Mouse (Mus musculus) gastrocnemius, adult 8-10 months (tissue): ENCODE results near the gene Crisp2. TPM values are rescaled to one million over a fixed set of nuclear protein-coding genes. Genes with fewer than 3 reads are reported as not detected.
"Not testable (repeated sequence)": the region's sequence is repeated elsewhere in the genome, so short reads cannot be mapped to it uniquely, and the experiment has no call there.

Experiments used
- DNase-seq, 2 experiments: peaks; one replicate each; pipeline ENCODE4 v3.0.0; 2022; ENCODE audit warnings: low spot score in 2 of 2
- total RNA-seq, 4 experiments: library from RNA; stranded (reverse); gene quantifications; 2 replicates each; pipeline ENCODE4 v1.2.4; 2022

The Crisp2 gene
- total RNA-seq, result not detected

DNA sequence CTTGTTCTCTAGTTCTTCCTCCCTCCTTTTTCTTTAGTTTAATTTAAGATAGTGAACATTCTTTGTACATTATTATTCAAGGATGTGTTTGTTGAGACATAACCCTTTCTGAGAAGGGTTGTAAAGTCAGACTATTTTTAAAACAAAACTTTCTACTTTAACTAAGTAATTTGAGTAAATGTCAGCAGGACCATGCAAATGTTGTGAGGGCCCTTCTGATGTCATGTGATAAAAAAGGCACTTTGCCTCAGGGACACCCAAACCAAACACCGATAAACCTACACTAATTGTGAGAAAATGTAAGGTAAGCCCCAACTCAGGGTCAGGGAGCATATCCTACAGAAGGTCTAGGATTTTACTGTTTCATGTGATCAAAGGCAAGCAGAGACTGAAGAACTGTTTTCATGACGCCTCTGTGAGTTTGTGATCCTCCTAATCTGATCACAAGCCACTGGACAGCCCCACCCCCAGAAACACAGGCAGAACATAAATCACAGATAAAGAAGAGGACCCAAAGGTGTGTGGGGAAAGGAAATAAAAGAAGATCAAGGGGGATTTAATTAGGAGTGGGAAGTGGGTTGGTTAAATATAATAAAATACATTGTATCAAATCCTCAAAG, at the start of gene Crisp2:
Crisp2 (minus strand) TSS at position 51 of the 620 bp plus-strand sequence.
- no peak for DNase-seq

- no peak for DNase-seq
Observed at GRCm38 (mm10) chr17:40855065-40855464, 48.3 kb upstream of the Crisp2 start.

DNA sequence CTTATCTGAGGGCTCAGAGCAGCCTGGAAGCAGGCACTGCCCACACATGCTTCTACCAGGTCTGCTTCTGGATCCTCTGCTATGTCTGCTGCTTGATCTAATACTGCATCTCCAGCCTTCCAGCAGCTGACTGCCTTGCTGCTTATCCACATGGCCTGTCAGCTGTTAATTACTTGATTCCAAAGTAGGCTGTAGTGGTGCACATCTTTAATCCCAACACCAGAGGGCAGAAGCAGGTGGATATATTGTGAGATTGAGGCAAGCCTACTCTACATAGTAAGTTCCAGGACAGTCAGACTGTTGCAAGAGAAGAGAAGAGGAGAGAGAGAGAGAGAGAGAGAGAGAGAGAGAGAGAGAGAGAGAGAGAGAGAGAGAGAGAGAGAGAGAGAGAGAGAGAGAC, 30.5 kb upstream of the Crisp2 start:
- DNase-seq, result no peak

DNA sequence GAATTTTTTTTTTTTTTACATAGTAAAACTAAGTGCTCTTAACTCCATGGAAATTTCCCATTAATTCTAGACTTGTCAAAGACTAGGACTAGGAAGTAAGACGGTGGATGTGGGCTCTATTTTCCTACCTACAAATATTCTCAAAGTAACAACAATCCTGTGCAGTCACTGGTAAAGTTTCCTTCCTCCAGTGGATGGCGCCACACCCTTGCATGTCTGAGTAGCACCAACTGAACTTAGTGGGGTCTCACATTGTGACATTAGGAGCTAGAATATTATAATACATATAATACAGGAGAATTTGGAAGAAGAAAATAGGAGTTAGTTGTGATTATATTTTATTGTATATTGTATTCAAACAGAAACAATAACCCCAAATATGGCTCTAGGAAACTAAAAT, 25.1 kb upstream of the Crisp2 start:
- no peak for DNase-seq

DNA sequence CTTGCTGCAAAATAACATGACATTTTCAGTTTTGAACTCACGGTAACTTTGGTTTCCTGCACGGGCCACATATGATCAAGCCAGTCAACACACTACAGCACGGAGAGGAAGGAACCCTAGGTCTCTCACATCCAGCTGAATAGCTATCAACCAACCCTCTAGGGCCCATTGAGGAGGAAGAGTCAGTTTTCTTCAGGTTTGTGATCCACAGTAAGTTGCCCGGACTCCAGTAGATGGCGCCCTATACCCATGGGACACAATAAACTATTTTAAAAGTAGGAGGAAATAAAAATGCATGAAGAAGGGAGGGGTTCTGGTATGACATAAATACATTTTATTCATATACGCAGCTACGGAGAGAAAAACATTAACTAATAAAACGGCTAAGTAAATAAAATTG, 17.7 kb upstream of the Crisp2 start:
- no peak for DNase-seq

- DNase-seq, result no peak
Observed at GRCm38 (mm10) chr17:40823817-40824216, 17.0 kb upstream of the Crisp2 start.

DNA sequence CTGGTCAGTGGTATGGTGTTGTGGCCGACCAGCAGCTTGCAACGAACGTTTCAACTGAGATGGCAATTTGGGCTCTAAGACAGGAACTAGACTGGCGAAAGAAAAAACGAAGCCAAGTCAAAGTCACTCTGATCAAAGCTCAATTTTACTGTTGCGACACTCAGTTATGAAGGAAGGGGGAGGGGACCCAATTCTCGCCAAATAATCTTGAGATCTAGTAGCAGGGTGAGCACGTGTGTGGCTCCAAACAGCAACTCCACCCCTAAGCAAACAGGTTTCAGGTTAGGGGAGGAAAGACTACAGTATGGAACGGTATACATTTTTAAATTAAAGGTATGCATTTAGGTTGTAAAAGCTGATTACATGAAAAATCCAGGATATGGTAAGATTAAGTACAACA, 14.7 kb upstream of the Crisp2 start:
- DNase-seq, result no peak

DNA sequence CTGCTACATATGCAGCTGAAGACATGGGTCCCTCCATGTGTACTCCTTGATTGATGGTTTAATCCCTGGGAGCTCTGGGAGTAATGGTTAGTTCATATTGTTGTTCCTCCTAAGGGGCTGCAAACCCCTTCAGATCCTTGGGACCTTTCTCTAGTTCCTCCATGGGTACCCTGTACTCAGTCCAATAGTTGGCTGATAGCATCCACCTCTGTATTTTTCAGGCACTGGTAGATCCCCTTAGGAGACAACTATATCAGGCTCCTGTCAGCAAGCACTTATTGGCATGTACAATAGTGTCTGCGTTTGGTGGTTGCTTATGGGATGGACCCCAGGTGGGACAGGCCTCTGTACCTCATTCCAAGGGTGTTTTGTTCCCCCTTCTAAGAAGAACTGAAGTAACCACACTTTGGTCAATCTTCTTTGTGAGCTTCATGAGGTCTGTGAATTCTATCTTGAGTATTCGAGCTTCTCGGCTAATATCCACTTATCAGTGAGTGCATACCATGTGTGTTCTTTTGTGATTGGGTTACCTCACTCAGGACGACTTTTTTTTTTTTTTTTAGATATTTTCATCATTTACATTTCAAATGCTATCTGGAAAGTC, 10.6 kb upstream of the Crisp2 start:
- no peak for DNase-seq

DNA sequence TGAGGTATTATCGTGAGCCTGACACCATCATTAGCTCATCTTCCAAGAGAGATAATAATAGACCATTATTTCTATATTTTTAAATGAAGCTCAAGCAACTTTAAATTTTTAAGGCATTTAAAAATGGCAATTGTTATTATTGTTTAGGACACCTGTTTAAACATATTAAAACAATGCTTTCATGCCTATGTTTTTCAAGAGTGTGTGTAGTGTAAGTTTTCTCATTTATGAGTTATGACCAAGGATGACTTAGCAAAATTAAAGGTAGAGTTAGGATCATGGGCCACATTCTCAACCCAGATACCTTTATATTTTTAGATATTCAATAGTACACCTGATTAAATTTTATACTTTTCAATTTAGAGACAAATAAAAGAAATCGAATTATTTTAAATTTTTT, 5.5 kb upstream of the Crisp2 start:
- DNase-seq, result no peak

DNA sequence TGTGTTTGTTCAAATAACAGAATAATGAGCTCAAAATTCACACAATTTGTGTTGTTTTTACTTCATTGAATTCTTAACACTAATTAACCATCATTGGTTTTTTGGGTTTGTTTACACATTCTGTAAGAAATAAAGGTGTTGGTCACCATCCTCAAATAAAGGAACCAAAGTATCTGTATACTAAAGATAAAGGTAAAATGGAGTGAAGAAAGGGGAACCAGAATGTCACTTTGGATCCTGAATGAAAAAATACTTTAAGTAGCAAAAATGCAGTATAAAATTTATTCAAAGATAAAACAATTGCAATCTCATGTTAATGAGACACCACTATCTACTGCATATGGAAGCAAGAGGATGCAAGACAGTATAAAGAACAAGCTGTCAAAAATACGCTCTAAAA, 4.8 kb upstream of the Crisp2 start:
- DNase-seq, result no peak

DNA sequence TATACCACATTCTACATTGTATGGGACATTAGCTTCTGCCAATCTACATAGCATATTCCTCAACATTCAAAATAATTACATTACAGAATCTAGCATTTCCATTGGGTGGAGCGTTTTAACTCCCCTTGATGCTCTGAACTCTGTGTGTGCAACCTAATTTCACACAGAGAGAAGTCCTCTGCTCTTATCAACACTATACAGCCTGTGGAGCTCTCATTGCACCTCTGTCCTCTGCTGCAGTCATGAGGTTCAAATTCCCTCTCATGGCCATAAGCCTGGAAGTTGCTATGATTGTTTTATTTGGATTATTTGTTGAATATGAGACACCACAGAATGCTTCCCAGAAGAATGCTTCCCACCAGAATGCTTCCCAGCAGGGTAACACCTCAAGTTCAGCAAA, 4.1 kb upstream of the Crisp2 start, which contains the start of gene Rhag:
Rhag (plus strand) TSS at position 193 of the 400 bp plus-strand sequence.
- no peak for DNase-seq

GRCm38 (mm10) chr17:40808071-40808470, 1.3 kb upstream of the Crisp2 start:
- no peak for DNase-seq

GRCm38 (mm10) chr17:40806550-40806949, 253 bp downstream of the Crisp2 start:
- DNase-seq, result no peak

GRCm38 (mm10) chr17:40802707-40803340, 4.0 kb downstream of the Crisp2 start:
- DNase-seq, result no peak

DNA sequence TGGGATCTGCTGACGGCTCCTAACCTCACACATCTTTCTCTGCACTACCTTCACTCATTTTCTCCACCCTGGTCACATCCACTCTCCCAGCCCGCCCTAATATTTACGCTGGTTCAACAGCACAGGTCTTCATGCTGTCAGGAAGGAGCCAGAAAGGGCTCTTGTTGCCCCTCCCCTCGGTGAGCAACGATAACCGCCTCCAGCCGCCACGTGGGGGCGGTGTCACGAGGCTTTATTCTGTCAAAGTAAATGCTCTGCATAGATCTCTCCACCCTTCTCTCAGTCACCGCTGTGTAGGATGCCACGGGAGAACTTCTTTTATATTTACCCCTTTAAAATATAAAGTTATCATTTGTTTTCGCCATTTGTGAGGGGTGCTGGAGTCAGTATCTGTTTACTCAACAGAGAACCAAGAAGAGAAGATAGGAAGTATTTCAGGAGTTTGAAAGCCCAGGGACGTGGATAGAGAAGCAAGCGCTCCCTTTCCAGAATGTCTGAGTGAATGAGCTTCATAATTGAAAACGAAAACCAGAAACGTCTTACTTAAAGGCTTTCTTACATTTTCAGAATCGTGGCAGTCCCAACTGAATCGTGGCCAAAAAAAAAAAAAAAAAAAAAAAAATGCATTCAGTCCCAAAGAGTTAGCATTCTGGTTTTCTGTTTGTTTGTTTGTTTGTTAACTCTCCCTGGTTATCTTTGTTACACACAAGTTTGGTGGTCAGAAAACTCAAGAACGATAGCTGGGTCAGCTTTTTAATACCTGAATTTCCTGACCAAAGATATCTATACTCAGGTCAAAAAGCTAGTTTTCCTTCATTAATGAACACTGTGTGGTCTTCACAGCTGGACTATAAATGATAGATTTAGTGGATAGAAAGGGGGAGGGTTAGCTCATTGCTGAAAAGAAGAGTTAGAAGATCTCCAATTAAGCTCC, 12.6 kb downstream of the Crisp2 start:
- no peak for DNase-seq

- no peak for DNase-seq
Observed at GRCm38 (mm10) chr17:40789877-40790276, 16.9 kb downstream of the Crisp2 start.

- no peak for DNase-seq
Observed at GRCm38 (mm10) chr17:40767120-40767519, 39.7 kb downstream of the Crisp2 start.

GRCm38 (mm10) chr17:40763662-40764061, 43.1 kb downstream of the Crisp2 start:
- no peak for DNase-seq

DNA sequence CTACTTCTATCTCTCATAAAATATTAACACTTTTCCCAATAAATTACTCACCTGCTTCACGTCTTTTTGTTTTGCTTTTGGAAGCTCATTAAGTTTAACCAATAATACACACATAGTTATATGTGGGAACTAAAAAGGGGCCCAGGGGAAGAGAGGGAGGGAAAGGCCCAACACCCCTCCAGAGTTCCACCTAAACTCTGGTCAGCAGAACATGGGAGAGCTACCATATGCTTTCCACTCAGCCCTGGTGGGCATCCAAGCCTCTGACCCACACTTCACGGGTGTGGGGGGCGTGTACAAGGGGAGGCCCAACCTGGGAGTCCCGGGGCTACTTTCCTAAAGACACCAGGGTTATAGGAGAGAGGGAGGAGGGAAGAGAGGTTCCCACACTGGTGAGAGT, 75.1 kb downstream of the Crisp2 start:
- DNase-seq, result no peak

DNA sequence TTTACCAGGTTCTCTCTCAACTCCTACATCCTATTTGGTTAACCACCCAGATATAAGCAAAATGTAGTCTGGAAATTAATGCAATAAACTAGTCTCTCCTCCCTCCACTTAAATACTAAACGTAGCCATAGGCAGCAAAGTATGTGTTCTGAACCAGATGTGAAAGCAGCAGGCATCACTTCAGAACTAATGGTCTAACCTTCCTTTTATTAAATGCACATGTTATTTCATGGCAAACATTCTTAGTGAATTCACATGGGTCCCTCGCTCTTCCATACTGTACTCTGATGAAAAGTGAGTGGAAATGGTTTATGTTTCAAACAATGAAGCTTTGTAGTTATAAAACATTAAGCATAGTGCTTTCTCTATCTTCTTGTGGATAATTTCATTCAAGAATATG, 75.5 kb downstream of the Crisp2 start:
- no peak for DNase-seq

GRCm38 (mm10) chr17:40726820-40727219, 80.0 kb downstream of the Crisp2 start, which contains the start of gene Esp1:
TSS of gene Esp1 (plus strand) at chr17:40727120.
- DNase-seq, result no peak

- DNase-seq, result not testable (repeated sequence)
Observed at GRCm38 (mm10) chr17:40717055-40717454, 89.7 kb downstream of the Crisp2 start.
